9 mouse cellular contexts compared by ENCODE assay signal in the genomic region with DNA sequence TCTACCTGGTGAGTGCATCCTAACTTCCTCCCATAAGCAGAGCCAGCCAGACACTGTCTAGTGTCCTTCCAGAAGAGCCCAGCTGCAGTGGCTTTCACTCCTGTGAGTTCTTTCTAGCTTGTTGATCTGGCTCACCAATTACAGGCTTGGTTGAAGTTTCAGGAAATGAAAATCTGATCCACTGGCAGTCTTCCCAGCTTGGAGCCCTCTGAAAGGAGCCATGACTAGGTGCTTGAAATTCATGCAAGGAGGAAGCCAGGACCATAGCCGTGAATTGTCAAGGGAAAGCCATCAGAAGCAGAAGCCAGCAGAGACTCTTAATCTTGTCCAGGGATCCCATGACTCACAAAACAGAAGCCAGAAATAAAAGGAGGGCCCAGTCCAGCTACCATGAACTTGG. TPM values are rescaled to one million over a fixed set of nuclear protein-coding genes. Genes with fewer than 3 reads are reported as not detected.
DNase-seq lines count a peak whose midpoint lies in the region.
"Had no signal": no experiment of that assay in that cellular context is flagged by ENCODE, and none has a peak within 500 bp of the region (broad histone marks: within the 10 kb centered on the region; RNA-seq: fewer than 3 reads in every experiment).

No protein-coding gene starts in this region.

- peak; percentile 33 for DNase-seq in layer of hippocampus, adult 11-12 months (ENCODE audit: low spot score)
- DNase-seq in layer of hippocampus, adult 9-10 months (ENCODE audit: low spot score) = no peak
- DNase-seq in frontal cortex, postnatal 36 days (ENCODE audit: low spot score in 2 of 2) = peak; percentile 15 to 52
- DNase-seq in layer of hippocampus, postnatal 10 days (ENCODE audit: low spot score in 2 of 2) = peak; percentile 34 to 55
- DNase-seq in right cerebral cortex, postnatal 14 days = peak; percentile 15
- no peak for DNase-seq in spleen, adult 12 weeks (ENCODE audit: low spot score)
- no peak for DNase-seq in adrenal gland, postnatal 10 days
- DNase-seq: cerebellum, adult 11-12 months had no signal

RNA-seq across cellular contexts. Expression of a gene that starts 8.7 kb away (rescaled TPM):
- total RNA-seq in layer of hippocampus, postnatal 10 days (2021) = under 1 TPM in 1 of 2 experiments, not detected in 1; 0.27 TPM
- total RNA-seq in adrenal gland, postnatal 10 days (2021) = under 1 TPM; 0.12 to 0.90 TPM
- total RNA-seq: layer of hippocampus, postnatal 25 days had no signal

Comparison
In these comparisons a context has a peak if more than half of its experiments do, and no peak if none do; other contexts are left out.
1. DNase-seq: peak in layer of hippocampus, adult 11-12 months (single experiment), frontal cortex, postnatal 36 days (2 of 2), layer of hippocampus, postnatal 10 days (2 of 2) and right cerebral cortex, postnatal 14 days (single experiment); none in layer of hippocampus, adult 9-10 months (single experiment), spleen, adult 12 weeks (single experiment) and adrenal gland, postnatal 10 days (single experiment).